Mouse (Mus musculus): ENCODE data around the gene Tfe3. TPM values are rescaled to one million over a fixed set of nuclear protein-coding genes. Genes with fewer than 3 reads are reported as not detected.
"Not testable (repeated sequence)": the region's sequence is repeated elsewhere in the genome, so short reads cannot be mapped to it uniquely, and the experiment has no call there.

Gene Tfe3
- total RNA-seq, 2 experiments from 2014 or later, result 35.9 to 37.3 TPM

- intact Hi-C loops (cut with DNase I), result no loop called here
- DNase-seq (ENCODE audit: low spot score in 2 of 2), result no peak
Observed at GRCm38 (mm10) chrX:7744940-7745339, 17.4 kb upstream of the Tfe3 start.

- intact Hi-C loops (cut with DNase I), result no loop called here
- no peak for DNase-seq (ENCODE audit: low spot score in 2 of 2)
Observed at GRCm38 (mm10) chrX:7745429-7745828, 16.9 kb upstream of the Tfe3 start.

GRCm38 (mm10) chrX:7750432-7751116 lies 11.8 kb upstream of the Tfe3 start, which contains the start of gene Ccdc120:
TSS of gene Ccdc120 (minus strand) at chrX:7750905.
- DNase-seq (ENCODE audit: low spot score in 2 of 2), result peak; percentile 63 to 76
- intact Hi-C loops (cut with DNase I), result no loop called here

DNA sequence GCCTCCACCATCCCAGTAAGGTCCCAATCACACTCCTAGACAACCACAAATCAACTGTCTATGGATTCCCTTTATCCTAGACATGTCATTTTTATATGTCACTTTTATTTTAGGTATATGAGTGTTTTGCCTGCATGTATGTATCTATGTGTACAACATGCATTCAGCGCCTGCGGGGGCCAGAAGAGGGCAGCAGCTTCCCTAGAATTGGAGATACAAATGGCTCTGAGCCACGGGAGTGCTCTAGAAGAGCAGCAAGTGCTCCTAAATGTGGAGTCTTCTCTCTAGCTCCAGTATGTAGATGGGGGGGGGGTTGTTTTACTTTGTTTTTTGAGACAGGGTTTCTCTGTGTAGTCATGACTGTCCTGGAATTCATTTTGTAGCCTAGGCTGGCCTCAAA lies 8.7 kb upstream of the Tfe3 start:
- intact Hi-C loops (cut with DNase I); DNase-seq (ENCODE audit: low spot score in 2 of 2): not testable (repeated sequence)

GRCm38 (mm10) chrX:7762921-7763197 lies 499 bp downstream of the Tfe3 start:
- no peak for DNase-seq (ENCODE audit: low spot score in 2 of 2)
- intact Hi-C loops (cut with DNase I), result no loop called here

DNA sequence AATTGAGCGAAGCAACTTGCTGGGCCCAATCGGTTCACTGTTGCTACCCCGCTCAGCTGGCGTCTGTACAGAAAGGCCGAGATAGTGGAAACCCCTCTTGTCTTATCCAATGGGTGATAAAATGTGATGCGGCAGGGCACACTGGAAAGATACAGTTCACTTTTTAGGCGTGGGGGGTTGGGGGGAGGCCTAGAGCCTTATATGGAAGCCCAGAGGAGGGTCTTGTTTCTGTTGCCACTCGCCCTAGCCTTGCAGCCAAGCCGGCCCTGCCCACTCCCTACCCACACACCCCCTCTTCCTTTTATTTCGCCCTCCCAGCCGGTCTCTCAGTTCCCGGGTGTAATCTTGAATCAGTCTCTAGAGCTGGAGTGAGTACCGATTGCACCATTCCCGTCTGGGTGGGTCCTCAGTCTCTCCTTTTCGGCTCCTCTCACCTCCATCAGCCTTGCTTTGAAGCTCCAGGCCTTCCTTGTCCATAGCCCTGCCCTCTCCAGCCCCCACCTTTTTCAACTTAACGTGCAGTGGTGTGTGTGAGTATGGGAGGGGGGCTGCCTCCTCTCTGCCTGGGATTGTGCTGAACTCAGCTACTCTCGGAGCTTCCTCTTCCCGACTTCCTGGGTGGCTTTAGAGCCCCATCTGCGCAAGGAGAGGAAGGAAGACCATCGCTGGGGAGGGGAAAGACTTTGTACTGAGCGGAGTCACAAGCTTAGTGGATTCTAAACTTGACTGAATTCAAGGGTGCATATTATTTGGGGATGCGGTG lies 1.5 kb downstream of the Tfe3 start:
- peak; percentile 21 to 33 for DNase-seq (ENCODE audit: low spot score in 2 of 2)
- intact Hi-C loops (cut with DNase I), result no loop called here

DNA sequence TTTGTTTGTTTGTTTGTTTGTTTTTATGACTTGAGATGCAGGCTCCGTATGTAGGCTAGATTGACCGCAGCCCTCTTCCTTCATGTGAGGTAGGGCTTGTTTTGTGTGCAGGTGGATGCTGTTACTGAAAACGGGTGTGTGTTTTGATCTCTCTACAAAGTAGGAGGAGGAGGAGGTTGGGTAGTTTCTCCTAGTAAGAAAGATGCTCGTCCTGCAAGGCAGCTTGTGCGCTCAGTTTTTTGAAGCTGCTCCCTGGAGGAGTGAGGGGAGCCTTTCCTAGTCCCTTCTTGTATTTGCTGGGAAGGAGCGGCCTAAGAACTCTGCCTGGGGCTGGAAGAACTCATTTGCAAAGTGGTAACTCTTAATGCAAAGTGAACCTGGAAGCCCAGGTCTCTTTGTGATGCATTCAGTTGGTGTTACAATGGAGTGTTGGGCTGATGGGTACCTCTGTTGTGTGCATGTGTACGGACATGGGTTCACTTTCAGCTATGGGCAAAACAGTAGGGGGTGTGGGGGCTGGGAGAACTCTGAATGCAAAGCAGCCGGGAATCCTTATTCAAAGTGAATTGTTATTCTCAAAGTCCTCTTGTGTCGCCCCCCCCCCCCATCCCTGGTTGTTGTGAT lies 2.4 kb downstream of the Tfe3 start:
- intact Hi-C loops (cut with DNase I), result no loop called here
- no peak for DNase-seq (ENCODE audit: low spot score in 2 of 2)

- no peak for DNase-seq (ENCODE audit: low spot score in 2 of 2)
- intact Hi-C loops (cut with DNase I), result no loop called here
Observed at GRCm38 (mm10) chrX:7765281-7765670, 2.9 kb downstream of the Tfe3 start.

DNA sequence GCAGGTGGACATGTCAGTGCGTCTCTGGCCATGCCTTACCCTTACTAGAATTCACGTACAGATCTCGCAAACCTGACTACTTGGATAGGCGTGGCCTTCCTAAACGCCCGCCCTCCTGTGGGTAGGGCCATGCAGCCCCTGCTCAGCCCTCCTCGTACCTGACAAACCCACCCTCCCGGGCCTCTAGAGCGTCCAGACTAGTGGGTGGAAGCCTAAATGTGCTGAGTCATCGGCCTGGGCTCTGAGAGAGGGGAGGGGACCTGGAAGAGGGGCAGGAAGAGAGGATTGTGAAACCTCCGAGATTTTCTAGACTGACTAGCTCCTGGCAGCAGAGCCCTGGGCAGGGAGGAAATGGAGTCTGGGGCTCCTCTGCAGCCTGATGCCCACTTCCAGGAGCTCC lies 3.4 kb downstream of the Tfe3 start:
- intact Hi-C loops (cut with DNase I), result no loop called here
- peak in 1 of 2 experiments; percentile 24 for DNase-seq (ENCODE audit: low spot score in 2 of 2)

GRCm38 (mm10) chrX:7769302-7770017 lies 7.1 kb downstream of the Tfe3 start:
- DNase-seq (ENCODE audit: low spot score in 2 of 2), result no peak
- intact Hi-C loops (cut with DNase I), result no loop called here

GRCm38 (mm10) chrX:7772766-7773165 lies 10.4 kb downstream of the Tfe3 start:
- DNase-seq (ENCODE audit: low spot score in 2 of 2), result no peak
- intact Hi-C loops (cut with DNase I), result no loop called here

- intact Hi-C loops (cut with DNase I), result loop anchor here (5.0 kb wide), 1 partner anchor 38 kb away; no protein-coding TSS in a partner anchor
Observed at GRCm38 (mm10) chrX:7775501-7776205, 13.3 kb downstream of the Tfe3 start.

DNA sequence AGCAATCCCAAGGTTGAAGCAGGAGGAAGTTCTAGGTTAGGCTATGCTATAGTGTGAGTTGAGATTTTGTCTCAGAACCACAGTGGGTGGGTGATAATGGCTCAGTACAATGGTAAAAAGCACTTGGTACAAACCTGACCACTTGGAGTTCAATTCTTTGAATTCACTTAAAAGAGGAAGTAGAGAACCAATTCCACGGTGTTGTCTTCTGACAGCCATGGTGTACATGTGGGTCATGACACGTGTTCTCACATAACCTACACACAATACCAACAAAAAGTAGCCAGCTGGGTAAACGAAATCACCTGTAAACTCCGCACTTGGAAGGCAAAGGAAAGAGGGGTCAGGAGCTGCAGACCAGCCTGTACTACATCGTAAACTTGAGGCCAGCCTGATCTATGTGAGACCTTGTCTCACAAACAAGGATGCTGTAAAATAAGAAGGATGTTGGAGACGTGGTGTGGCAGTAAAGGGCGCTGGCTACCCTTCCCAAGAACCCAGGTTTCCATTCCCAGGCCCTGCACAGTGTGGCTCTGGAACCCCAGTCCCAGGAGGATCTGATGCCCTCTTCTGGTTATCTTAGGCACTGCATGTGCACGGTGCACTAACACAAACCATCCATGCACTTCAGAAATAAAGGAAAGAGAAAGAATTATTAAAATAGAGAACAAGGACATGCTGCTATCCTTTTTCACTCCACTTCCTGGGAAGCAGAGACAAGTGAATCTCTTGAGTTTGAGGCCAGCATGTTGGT lies 14.1 kb downstream of the Tfe3 start:
- intact Hi-C loops (cut with DNase I), result loop anchor here (5.0 kb wide), 1 partner anchor 39 kb away; no protein-coding TSS in a partner anchor
- DNase-seq (ENCODE audit: low spot score in 2 of 2), result peak; percentile 48 to 64

More at GRCm38 (mm10) chrX:7775501-7776205, 13.3 kb downstream of the Tfe3 start:
- DNase-seq (ENCODE audit: low spot score in 2 of 2), result no peak

- no peak for DNase-seq (ENCODE audit: low spot score in 2 of 2)
Observed at GRCm38 (mm10) chrX:7778450-7779244, 16.3 kb downstream of the Tfe3 start.

DNA sequence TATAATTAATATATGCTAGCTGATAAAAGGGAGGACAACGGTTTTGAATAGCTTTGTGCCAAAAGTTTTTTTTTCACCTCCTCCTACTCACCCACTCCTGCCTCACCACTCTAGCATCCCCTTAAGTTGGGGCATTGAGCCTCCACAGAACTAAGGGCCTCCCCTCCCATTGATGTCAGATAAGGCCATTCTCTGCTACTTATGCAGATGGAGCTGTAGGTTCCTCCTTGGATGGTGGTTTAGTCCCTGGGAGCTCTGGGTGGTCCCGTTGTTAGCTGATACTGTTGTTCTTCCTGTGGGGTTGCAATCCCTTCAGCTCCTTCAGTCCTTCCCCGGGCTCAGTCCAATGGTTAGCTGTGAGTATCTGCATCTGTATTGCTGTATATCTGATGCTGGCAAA lies 16.9 kb downstream of the Tfe3 start:
- intact Hi-C loops (cut with DNase I), result loop anchor here (5.0 kb wide), 1 partner anchor 42 kb away; no protein-coding TSS in a partner anchor

More at GRCm38 (mm10) chrX:7778450-7779244, 16.3 kb downstream of the Tfe3 start:
- intact Hi-C loops (cut with DNase I), result loop anchor here (5.0 kb wide), 1 partner anchor 41 kb away; no protein-coding TSS in a partner anchor

DNA sequence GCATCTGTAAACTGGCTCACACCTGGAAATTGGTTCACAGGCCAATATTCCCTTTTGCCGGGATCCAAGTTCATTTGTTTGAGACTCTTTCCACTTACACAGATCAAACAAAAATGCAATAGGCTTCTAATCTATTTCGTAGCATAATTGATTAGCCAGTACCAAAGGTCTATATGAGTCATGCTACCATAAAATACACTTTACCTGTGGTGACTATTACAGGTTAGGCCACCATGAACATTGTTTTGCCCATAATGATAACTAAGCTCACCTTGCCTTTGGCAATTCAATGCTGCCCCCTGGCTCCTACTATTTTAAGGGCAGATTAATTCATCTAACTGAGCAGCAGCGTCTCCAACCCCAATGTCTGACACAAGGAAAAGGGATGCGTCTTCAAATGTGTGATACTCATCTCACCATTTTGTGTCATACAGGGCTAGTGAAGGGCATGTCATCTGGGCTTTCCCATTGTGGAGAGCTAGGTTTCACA lies 20.3 kb downstream of the Tfe3 start:
- no peak for DNase-seq (ENCODE audit: low spot score in 2 of 2)
- intact Hi-C loops (cut with DNase I), result no loop called here

More for the DNA sequence above, 16.9 kb downstream of the Tfe3 start:
- DNase-seq (ENCODE audit: low spot score in 2 of 2), result no peak

GRCm38 (mm10) chrX:7789542-7790136 lies 27.3 kb downstream of the Tfe3 start, which contains the start of gene Gripap1:
TSS of gene Gripap1 (plus strand) at chrX:7789765.
- DNase-seq (ENCODE audit: low spot score in 2 of 2), result peak; percentile 67 to 76
- intact Hi-C loops (cut with DNase I), result no loop called here

Data from left cerebral cortex, postnatal 14 days (tissue).